Comparison of ENCODE assay signal across 25 mouse cellular contexts in genomic region chr11:111838996-111839395, GRCm38 (mm10).
A peak's percentile ranks its signal among the peaks of the same experiment; 100 is the strongest.
DNase-seq lines count a peak whose midpoint lies in the region; ATAC-seq lines count a peak whose summit lies in the region.
"Had no signal": no experiment of that assay in that cellular context is flagged by ENCODE, and none has a peak within 500 bp of the region (broad histone marks: within the 10 kb centered on the region; RNA-seq: fewer than 3 reads in every experiment).

No protein-coding gene starts in this region.

- ATAC-seq in heart, embryonic 11.5 days (replicated peaks; ENCODE audit: insufficient number of reproducible peaks, low FRiP score, low TSS enrichment) = no peak
- ATAC-seq in midbrain, embryonic 11.5 days (ENCODE audit: low FRiP score) = no peak
- ATAC-seq: forebrain, embryonic 16.5 days had no signal

- DNase-seq in heart, adult 18-20 months = peak; percentile 10 to 11
- peak; percentile 27 to 28 for DNase-seq in heart, postnatal 14 days
- DNase-seq in heart, adult 11 months = no peak
- DNase-seq in adrenal gland, postnatal 14 days = peak; percentile 24
- no peak for DNase-seq in embryo, embryonic 9.5 days (ENCODE audit: extremely low spot score)
- DNase-seq in midbrain, embryonic 11.5 days (ENCODE audit: low spot score, missing footprints) = no peak
- DNase-seq: cerebellum, adult 11 months; cerebellum, adult 9-11 months; gastrocnemius, postnatal 14 days; kidney, adult 11 months; layer of hippocampus, adult 9-11 months; lung, embryonic 14.5 days; lung, postnatal 36 days; thymus, adult 18-20 months; thymus, postnatal 4 days had no signal

- H3K27ac ChIP-seq in heart, embryonic 11.5 days (ENCODE audit: low read depth, low read length) = no peak overlapping the region
- no peak overlapping the region for H3K27ac ChIP-seq in midbrain, embryonic 11.5 days (ENCODE audit: low read depth, low read length)
- H3K27ac ChIP-seq: embryonic facial prominence, embryonic 10.5 days; forebrain, embryonic 10.5 days; hindbrain, embryonic 13.5 days; kidney, embryonic 15.5 days; limb, embryonic 15.5 days; liver, embryonic 14.5 days; neural tube, embryonic 15.5 days; stomach, embryonic 15.5 days had no signal

- no peak overlapping the region for H3K4me2 ChIP-seq in heart, embryonic 11.5 days
- H3K4me2 ChIP-seq in midbrain, embryonic 11.5 days = no peak overlapping the region
- H3K4me2 ChIP-seq: hindbrain, embryonic 13.5 days; kidney, embryonic 15.5 days; limb, embryonic 15.5 days; lung, embryonic 14.5 days; neural tube, embryonic 15.5 days; stomach, embryonic 15.5 days had no signal

- H3K9me3 ChIP-seq in heart, embryonic 11.5 days (replicated peaks; ENCODE audit: control insufficient read depth, low read length) = no peaks in the 10 kb centered on the region
- H3K9me3 ChIP-seq in midbrain, embryonic 11.5 days (ENCODE audit: control insufficient read depth, low read length) = no peaks in the 10 kb centered on the region
- H3K9me3 ChIP-seq: embryonic facial prominence, embryonic 10.5 days; forebrain, embryonic 10.5 days; hindbrain, embryonic 13.5 days; kidney, embryonic 15.5 days; limb, embryonic 15.5 days; neural tube, embryonic 15.5 days; stomach, embryonic 15.5 days had no signal

- WGBS in heart, embryonic 11.5 days (ENCODE audit: insufficient replicate concordance) = 44% methylated on average over 5 of the region's 5 CpGs
- WGBS in midbrain, embryonic 11.5 days = 86% methylated on average over 5 of the region's 5 CpGs

- peaks cover 11% of the 10 kb centered on the region for H3K4me1 ChIP-seq in heart, embryonic 11.5 days (ENCODE audit: control insufficient read depth, insufficient read depth, low read length)
- peaks cover 6% of the 10 kb centered on the region; the same call in 1 of the 2 replicates for H3K4me1 ChIP-seq in midbrain, embryonic 11.5 days (ENCODE audit: control insufficient read depth, insufficient read depth, low read length)
- H3K4me1 ChIP-seq: kidney, embryonic 15.5 days; limb, embryonic 15.5 days; stomach, embryonic 15.5 days had no signal

- intact Hi-C loops in heart, postnatal 14 days (cut with DNase I) = no loop called here

- H3K27me3 ChIP-seq in heart, embryonic 11.5 days (ENCODE audit: control insufficient read depth, insufficient read depth, low read length) = no peaks in the 10 kb centered on the region
- peaks cover 6% of the 10 kb centered on the region for H3K27me3 ChIP-seq in midbrain, embryonic 11.5 days (ENCODE audit: control insufficient read depth, insufficient read depth, low read length)
- H3K27me3 ChIP-seq: kidney, embryonic 15.5 days; limb, embryonic 15.5 days; stomach, embryonic 15.5 days had no signal

- H3K36me3 ChIP-seq in heart, embryonic 11.5 days (ENCODE audit: control insufficient read depth, insufficient read depth, low read length) = no peaks in the 10 kb centered on the region
- H3K36me3 ChIP-seq in midbrain, embryonic 11.5 days (ENCODE audit: control insufficient read depth, insufficient read depth, low read length) = no peaks in the 10 kb centered on the region
- H3K36me3 ChIP-seq: embryonic facial prominence, embryonic 10.5 days; forebrain, embryonic 10.5 days; hindbrain, embryonic 13.5 days; kidney, embryonic 15.5 days; limb, embryonic 15.5 days; neural tube, embryonic 15.5 days; stomach, embryonic 15.5 days had no signal

- H3K4me3 ChIP-seq in heart, embryonic 11.5 days (ENCODE audit: low read depth, low read length) = no peak overlapping the region
- no peak overlapping the region for H3K4me3 ChIP-seq in midbrain, embryonic 11.5 days (ENCODE audit: low read depth, low read length)
- H3K4me3 ChIP-seq: embryonic facial prominence, embryonic 10.5 days; forebrain, embryonic 10.5 days; hindbrain, embryonic 13.5 days; kidney, embryonic 15.5 days; limb, embryonic 15.5 days; neural tube, embryonic 15.5 days; stomach, embryonic 15.5 days had no signal

- no peak overlapping the region for H3K9ac ChIP-seq in heart, embryonic 11.5 days (ENCODE audit: low read depth, low read length)
- no peak overlapping the region for H3K9ac ChIP-seq in midbrain, embryonic 11.5 days (ENCODE audit: low read length)
- H3K9ac ChIP-seq: hindbrain, embryonic 13.5 days; kidney, embryonic 15.5 days; limb, embryonic 15.5 days; liver, embryonic 14.5 days; lung, embryonic 14.5 days; neural tube, embryonic 15.5 days; stomach, embryonic 15.5 days had no signal

Comparison
In these comparisons a context has a peak if more than half of its experiments do, and no peak if none do; other contexts are left out.
1. DNase-seq: peak in heart, adult 18-20 months (2 of 2), heart, postnatal 14 days (2 of 2) and adrenal gland, postnatal 14 days (single experiment); none in heart, adult 11 months (single experiment), embryo, embryonic 9.5 days (single experiment) and midbrain, embryonic 11.5 days (single experiment).